In the genomic region with DNA sequence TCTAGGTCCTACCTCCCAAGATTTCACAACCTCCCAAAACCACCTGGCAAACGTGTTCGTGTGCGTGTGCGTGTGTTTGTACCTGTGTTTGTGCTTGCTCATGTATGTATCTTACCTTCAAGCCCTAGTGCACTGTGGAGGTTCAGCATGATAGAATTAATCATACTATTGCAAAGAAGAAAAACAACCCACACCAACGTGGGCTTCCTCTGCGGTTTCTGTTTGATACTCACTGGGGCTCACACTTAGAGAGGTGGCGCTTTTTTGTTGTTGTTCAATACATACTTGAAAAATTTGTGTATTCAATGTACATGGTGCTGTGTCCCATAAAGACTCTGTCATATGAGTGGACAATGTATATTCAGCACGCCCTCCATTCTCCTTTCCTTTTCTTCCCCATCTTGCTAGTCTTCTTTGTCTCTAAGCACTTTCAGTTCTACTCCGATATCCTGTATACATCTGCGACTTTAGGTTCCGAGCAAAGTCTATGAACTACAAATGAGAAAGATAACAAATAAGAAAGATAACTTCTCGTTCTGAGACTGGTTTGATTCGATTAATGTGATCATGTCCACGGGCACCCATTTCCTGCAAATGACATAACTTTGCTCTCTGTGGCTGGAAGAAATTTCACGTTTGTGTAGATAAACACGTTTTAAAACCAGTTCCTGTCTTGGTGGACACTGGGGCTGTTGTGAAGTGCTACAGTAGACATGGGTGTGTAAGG, we compare ENCODE assay signal across 13 mouse cellular contexts. TPM values are rescaled to one million over a fixed set of nuclear protein-coding genes. Genes with fewer than 3 reads are reported as not detected.
DNase-seq lines count a peak whose midpoint lies in the region; ATAC-seq and TF ChIP-seq lines count a peak whose summit lies in the region.
"Had no signal": no experiment of that assay in that cellular context is flagged by ENCODE, and none has a peak within 500 bp of the region (broad histone marks: within the 10 kb centered on the region; RNA-seq: fewer than 3 reads in every experiment).

No protein-coding gene starts in this region.

- H3K9ac ChIP-seq in midbrain, embryonic 11.5 days (ENCODE audit: low read length), result no peak overlapping the region
- H3K9ac ChIP-seq: midbrain, embryonic 13.5 days had no signal

- no peak for TF ChIP-seq CTCF in layer of hippocampus, adult 2 months (conservative IDR thresholded peaks at IDR 0.05)

- H3K9me3 ChIP-seq in midbrain, embryonic 11.5 days (ENCODE audit: control insufficient read depth, low read length), result no peaks in the 10 kb centered on the region
- H3K9me3 ChIP-seq: midbrain, embryonic 13.5 days had no signal

- no peak for DNase-seq in layer of hippocampus, adult 2 months (ENCODE audit: low spot score in 2 of 2)
- DNase-seq in layer of hippocampus, adult 18-20 months (ENCODE audit: low spot score in 2 of 2), result no peak
- peak; percentile 79 for DNase-seq in CD4-positive helper T cell, adult 2 months (ENCODE audit: low read depth, low spot score)
- peak; percentile 84 for DNase-seq in induced T-regulatory cell, adult 2 months (ENCODE audit: low read depth)
- no peak for DNase-seq in frontal cortex, postnatal 36 days (ENCODE audit: low spot score in 2 of 2)
- no peak for DNase-seq in midbrain, embryonic 11.5 days (ENCODE audit: low spot score, missing footprints)
- DNase-seq in adipocyte (ENCODE audit: low spot score), result no peak
- DNase-seq: cerebellum, postnatal 25 days had no signal

- H3K36me3 ChIP-seq in midbrain, embryonic 11.5 days (ENCODE audit: control insufficient read depth, insufficient read depth, low read length), result no peaks in the 10 kb centered on the region
- H3K36me3 ChIP-seq: midbrain, embryonic 13.5 days had no signal

- no peak overlapping the region for H3K4me3 ChIP-seq in layer of hippocampus, adult 2 months
- H3K4me3 ChIP-seq in midbrain, embryonic 11.5 days (ENCODE audit: low read depth, low read length), result no peak overlapping the region
- H3K4me3 ChIP-seq: left cerebral cortex, adult 2 months; midbrain, embryonic 13.5 days had no signal

- ATAC-seq in megakaryocyte-erythroid progenitor cell, adult 5-6 weeks (replicated peaks; ENCODE audit: low FRiP score, low TSS enrichment, poor library complexity, severe bottlenecking), result peak; percentile 33
- no peak for ATAC-seq in midbrain, embryonic 11.5 days (ENCODE audit: low FRiP score)
- ATAC-seq: midbrain, embryonic 13.5 days had no signal

- no peaks in the 10 kb centered on the region for H3K4me1 ChIP-seq in midbrain, embryonic 11.5 days (ENCODE audit: control insufficient read depth, insufficient read depth, low read length)

- WGBS in midbrain, embryonic 11.5 days, result 88% methylated on average over 16 of the region's 16 CpGs

- no peak overlapping the region for H3K4me2 ChIP-seq in midbrain, embryonic 11.5 days
- H3K4me2 ChIP-seq: midbrain, embryonic 13.5 days had no signal

- no peaks in the 10 kb centered on the region for H3K27me3 ChIP-seq in midbrain, embryonic 11.5 days (ENCODE audit: control insufficient read depth, insufficient read depth, low read length)
- H3K27me3 ChIP-seq: midbrain, embryonic 13.5 days had no signal

- H3K27ac ChIP-seq in layer of hippocampus, adult 2 months, result peak overlapping the region; percentile 77
- no peak overlapping the region for H3K27ac ChIP-seq in midbrain, embryonic 11.5 days (ENCODE audit: low read depth, low read length)
- H3K27ac ChIP-seq: kidney, postnatal 0 days; midbrain, embryonic 13.5 days had no signal

RNA-seq across cellular contexts. Expression of a gene that starts 33.6 kb away (rescaled TPM):
- 10 to 100 TPM; 31.8 to 33.1 TPM for total RNA-seq in layer of hippocampus, adult 2 months (2021)
- total RNA-seq in layer of hippocampus, adult 18-20 months (2021), result 10 to 100 TPM; 27.1 to 29.1 TPM
- 0.25 and 0.39 TPM in 2 replicates for total RNA-seq in megakaryocyte-erythroid progenitor cell, adult 5-6 weeks (2014; fragmentation: Nextera tagmentation)
- 0.15 and 0.94 TPM in 2 replicates for total RNA-seq in megakaryocyte-erythroid progenitor cell, adult 5-6 weeks (2017)
- polyA plus RNA-seq in midbrain, embryonic 11.5 days (2014; fragmentation: Nextera tagmentation; extraction: Ambion mirVana), result 0.04 TPM in 2 replicates
- total RNA-seq: liver, adult 2 months had no signal
- polyA plus RNA-seq: kidney, postnatal 0 days had no signal

Comparison
In these comparisons a context has a peak if more than half of its experiments do, and no peak if none do; other contexts are left out.
1. DNase-seq: peak in CD4-positive helper T cell, adult 2 months (single experiment) and induced T-regulatory cell, adult 2 months (single experiment); none in layer of hippocampus, adult 2 months (0 of 2), layer of hippocampus, adult 18-20 months (0 of 2), frontal cortex, postnatal 36 days (0 of 2), midbrain, embryonic 11.5 days (single experiment) and adipocyte (single experiment).
2. RNA of a gene that starts 33.6 kb away (total RNA-seq): 31.8 to 33.1 TPM in layer of hippocampus, adult 2 months and 27.1 to 29.1 TPM in layer of hippocampus, adult 18-20 months; 0.15 to 0.94 TPM in megakaryocyte-erythroid progenitor cell, adult 5-6 weeks; every median in the first group is over 10 times any median in the second.